Mouse (Mus musculus) fat pad, adult 2 months (tissue): ENCODE measurements around the gene Clic3.

ENCODE experiments used
- DNase-seq: peaks from one replicate; pipeline ENCODE4 v3.0.0-alpha.2; 2011; ENCODE audit warnings: low read depth, low spot score; ENCODE audit errors: extremely low read depth

The Clic3 gene

GRCm38 (mm10) chr2:25441067-25441466, 15.6 kb upstream of the Clic3 start:
- no peak for DNase-seq

DNA sequence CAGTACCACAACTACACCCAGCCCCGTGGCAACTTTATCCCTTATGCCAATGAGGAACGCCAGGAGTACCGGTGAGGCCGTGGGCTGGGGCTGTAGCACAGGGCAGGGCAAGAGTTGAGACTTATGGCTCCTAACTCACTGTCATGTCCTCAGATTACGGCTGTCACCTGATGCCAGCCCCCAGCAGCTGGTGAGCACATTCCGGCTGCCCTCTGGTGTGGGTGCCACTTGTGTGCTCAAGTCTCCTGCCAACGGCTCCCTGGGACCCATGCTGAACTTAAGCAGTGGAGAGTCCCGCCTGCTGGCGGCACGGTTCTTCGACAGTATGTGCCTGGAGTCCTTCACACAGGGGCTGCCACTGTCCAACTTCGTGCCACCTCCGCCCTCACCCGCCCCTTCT, 14.0 kb upstream of the Clic3 start:
- DNase-seq, result no peak

- no peak for DNase-seq
Measured at GRCm38 (mm10) chr2:25450853-25451647, 5.6 kb upstream of the Clic3 start.

DNA sequence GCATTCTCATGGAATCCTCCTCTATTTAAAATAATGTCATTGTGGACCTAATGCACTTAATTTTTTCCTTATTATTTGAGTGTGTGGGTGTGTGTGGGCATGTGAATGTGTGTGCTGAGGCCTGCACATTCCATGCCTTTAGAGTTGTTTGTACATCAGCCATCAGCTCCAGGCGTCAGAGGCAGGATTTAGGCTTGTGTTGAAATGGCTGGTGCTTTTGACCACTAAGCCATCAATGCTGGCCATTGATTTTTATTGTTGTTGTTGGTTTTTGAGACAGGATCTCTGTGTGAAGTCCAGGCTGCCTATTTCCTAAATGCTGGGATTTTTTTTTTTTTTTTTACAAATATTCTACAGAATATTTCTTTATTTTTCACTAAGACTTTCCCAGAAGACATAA, 3.7 kb upstream of the Clic3 start:
- no peak for DNase-seq

DNA sequence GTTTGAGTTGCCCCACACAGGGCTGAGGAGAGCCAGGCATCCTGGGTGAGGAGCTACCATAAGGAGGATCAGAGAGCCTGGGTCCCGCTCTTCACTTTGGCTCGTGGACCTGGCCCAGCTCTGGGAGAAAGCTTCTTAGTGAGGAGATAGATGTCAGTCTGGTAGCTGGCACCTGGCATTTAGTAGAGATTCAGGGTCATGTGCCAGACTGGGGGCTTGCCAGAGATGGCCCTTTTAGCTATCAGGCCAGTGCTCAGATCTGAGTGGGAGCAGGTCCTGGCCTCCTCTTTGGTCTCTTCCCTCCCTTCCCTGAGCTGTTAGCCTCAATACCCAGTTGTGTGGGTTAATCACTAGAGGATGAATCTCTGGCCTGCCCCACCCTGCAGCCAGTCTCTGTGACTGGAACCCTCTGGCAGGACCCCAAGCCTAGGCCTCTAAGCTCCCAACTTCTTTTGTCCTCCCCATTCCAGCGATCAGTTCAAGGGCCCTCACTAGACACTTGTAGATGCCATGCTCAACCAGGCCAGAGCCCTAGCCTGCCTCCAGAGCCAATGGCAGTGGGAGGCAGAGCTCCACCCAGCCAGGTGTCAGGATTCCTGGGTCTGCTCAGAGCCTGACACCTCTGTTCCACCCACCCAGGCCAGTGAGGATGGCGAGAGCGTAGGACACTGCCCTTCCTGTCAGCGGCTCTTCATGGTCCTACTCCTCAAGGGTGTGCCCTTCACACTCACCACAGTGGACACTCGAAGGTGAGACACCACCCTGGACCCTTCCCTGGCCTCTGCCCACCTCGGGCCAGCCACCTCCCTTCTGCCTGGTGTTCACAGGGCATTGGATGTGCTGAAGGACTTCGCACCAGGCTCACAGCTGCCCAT, 621 bp downstream of the Clic3 start:
- no peak for DNase-seq

DNA sequence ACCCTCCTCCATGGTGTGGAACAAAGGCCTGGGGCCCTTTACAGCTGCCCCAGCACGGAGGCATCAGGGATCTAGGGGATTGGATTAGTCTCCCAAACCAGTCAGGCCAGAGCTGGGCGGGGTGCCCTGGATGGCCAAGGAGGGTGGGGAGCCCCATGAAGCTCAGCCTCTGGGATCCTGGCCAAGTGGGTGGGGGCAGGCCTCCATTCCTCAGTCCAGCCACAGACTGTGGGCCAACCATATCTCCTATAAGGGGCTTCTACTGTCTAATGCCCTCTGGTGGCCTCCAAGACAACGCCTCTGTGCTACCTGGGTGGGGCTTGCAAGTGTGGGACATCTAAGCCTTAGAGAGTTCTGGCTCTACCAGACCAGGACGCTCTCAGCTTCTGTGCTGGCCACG, 2.3 kb downstream of the Clic3 start:
- no peak for DNase-seq

DNA sequence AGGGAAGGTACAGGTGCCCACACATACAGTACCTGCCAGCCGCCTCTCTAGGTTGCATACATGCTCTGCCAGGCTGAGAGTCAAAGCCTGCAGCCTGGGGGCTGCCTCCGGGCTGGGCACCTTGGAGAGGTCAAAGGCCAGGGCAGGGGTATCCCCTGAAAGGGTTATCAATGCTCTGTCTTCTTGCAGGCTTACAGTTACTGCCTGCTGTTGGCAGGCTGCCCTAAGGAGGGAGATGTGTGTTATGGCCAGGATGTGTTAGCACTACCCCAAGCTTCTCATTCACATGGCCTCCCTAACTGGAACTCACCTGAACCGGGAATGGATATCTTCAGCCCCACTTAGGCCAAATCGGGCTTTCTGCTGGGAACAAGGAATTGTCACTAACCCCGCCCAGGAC, 3.5 kb downstream of the Clic3 start:
- DNase-seq, result no peak

DNA sequence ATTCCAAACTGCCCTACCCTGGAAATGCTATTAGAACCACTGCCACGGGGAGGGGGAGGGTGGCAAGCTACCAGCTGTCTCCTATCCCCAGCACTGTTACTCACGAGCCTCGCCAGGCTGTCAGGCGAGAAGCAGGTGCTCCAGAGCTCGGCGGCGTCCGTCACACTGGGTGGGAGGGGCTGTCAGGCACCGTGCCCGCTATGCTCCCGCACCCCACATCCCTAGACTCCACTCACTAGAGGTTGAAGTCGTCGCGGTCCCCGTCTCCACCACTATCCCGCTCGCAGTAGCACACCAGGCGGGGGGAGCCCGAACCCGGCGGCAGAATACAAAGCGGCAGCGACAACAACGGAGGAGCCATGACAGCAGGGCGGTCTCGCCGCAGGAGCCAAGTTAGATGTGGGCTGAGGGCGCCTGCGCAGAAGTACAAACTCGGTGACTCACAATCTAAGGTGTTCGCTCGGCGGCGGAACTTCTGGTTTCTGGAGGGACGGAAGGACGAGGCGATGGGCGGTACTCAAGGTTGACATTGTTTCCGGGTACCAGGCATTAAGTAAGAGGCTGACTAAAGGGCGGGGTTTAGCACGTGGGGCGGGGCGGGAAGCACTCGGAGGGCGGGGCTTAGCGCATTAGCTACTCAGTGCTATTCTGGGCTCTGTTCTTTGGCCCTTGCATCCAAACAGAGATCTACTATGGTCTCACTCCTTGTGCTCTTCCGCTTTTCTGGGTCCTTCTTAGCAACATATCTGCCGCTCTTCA, 4.1 kb downstream of the Clic3 start, which contains the start of gene Paxx:
TSS of gene Paxx (minus strand) at position 544 of the 759 bp plus-strand sequence.
- DNase-seq, result peak; percentile 85

DNA sequence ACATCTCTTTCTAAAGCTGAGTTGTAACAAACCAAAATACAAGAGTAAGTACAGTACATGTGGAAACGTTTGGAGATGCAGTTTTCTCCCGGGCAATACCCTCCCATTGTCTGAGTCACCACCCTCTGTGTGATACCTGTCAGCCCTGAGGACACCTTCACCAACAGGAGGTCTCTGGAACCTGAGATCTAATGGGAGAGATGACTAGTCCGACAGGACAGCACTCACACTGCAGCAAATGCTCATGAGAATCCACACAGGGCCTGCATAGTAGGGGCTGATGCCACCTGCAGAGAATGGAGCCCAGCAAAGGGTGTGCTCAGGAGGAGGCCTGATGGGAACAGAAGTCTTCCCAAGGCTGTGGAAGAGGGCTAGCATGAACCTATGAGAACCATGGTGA, 4.8 kb downstream of the Clic3 start:
- DNase-seq, result no peak

DNA sequence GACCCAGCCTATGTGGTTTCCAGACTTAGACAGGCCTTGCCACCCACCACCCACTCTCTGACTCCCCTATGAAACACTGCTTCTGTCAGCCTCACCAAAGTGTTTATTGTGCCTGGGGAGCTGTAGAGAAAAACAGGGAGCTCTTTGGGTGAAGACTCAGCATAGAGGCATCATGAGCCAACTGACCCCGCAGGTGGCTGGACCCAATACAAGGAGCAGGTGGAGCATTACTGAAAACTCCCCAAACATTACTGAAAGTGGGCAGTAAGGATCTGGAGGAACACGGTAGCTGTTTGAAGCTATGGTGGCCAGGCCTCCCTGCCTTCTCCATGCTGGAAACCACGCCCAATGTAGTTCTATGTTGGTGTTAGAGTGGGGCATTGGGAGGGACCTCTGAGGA, 7.0 kb downstream of the Clic3 start:
- DNase-seq, result no peak

- DNase-seq, result no peak
Measured at GRCm38 (mm10) chr2:25465256-25465655, 8.6 kb downstream of the Clic3 start.

DNA sequence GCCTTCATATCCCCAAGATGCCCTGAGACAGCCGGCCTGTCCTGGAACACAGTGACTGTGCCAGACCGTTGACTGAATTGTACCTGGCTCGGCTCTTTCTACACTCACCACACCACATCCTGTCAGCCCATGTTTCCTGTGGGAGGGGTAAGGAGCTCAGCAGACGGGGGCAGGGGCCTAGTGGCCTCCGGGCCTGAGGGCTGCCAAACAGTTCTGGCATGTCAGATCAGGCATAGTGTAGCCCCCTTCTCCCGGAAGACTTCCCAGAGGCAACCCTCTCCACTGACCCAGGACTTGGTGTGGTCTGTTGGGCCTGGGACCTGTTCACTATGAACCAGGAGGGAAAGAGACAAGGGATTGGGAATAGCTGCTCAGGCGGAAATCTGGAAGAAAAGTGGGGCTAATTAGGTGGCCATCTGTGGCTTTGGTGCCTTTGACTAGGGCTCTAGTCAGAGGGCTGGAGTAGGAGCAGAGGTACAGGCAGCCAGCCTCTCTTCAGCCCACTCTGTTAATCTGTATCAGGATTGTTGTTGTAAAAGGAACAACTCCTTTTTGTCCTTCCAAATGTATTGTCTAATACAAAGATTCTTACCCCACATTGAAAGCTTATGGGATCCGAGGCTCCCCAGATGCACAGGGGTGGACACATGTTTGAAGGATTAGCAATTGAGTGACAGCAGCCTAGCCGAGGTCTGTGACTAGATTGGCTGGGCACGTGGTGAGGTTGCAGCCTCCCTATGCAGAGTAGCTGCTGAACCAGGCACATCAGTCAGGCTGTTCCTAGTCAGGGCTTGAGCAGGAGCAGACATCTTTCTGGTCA, 9.4 kb downstream of the Clic3 start:
- no peak for DNase-seq

DNA sequence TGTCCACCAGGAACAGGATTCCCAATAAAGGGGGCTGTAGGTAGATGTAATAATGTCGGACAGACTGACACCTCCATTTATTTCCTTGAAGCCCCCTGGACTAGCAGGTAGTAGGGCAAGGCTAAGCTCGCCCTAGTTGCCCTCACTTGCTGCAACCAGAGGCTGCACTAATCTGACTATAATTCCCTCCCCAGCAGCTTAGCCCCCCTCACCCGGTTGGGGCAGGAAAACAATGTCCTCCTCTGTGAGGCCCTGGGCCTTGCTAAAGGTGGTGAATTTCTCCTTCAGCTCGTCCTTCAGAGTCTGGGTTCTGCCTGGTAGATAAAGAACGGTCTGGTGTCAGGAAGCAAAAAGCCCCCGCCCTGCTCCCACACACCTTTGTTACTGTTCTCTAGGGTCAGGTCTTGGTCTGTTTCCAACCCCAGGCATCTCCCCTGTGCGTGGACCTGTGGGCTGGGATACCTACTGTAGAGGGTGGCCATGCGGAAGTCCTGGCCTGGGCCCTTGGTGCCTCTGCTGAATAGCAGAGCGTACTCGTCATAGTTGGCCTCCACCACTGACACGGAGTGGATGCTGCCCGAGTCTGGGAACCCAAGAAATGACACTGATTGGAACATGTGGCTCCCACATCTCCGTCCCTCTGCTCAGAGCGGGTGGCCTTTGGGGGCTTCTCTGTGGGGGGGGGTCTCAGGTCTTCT, 11.1 kb downstream of the Clic3 start:
- no peak for DNase-seq

DNA sequence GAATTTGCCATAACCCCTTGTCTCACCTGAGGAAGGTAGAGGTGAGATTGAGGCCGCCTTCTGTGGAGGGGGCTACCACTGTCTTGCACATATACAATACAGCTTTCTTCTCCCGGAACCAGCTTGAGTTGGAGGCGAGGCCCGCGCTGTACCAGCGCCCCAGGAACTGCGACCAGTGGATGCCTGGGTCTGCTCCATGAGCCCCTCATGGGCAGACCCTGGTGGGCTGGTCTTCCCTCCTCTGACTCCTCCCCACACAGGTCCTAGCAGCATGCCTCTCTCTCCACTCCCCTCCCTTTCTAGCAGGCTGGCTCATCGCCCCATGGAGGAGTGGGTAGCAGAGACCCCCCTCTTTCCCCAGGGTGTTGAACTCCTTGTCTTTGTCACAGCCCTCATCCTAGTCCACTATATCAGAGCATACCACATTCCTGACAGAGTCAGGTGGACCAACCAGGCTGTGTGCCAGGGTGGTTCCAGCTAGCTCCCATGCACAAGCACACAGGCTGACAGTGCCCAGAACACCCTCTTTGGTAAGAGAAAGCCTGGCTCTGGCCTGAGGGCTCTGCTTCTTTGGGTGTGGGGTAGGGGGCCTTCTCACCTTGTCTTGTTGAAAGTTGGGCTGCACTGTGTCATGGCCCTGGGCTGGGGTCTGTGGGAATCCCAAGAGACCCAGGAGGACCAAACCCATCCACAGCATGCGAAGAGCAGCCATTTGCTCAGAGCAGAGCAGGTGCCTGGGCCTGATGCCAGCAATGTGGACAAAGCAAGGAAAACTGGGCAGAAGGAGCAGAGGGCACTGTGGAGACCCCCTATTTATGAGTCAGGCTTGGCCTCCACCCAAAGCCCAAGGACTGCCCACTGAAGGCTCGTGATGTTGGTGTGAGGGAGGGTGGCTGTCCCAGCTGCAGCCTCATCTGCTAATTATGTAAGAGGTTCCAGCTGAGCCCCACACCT, 12.6 kb downstream of the Clic3 start:
- no peak for DNase-seq

DNA sequence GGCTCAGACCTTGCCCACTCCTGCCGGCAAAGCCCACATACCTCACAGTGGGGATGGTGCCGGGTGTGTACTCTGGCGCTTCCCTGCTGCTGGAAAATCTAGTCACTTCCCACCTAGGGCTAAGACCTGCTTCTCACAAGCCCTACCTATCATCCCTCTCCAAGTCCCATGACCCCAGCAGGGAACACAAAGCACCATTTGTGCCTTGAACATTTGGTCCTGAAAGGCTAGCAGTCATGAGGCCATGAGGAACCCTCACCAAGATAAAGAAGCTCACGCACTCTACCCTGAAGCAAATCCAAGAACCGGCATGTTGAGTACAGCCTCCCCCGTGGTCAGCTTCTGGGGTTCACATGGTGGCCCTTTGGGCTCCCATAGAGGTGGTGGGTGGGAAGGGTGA, 13.3 kb downstream of the Clic3 start, which contains the start of gene Ptgds:
TSS of gene Ptgds (minus strand) at position 78 of the 400 bp plus-strand sequence.
- no peak for DNase-seq

DNA sequence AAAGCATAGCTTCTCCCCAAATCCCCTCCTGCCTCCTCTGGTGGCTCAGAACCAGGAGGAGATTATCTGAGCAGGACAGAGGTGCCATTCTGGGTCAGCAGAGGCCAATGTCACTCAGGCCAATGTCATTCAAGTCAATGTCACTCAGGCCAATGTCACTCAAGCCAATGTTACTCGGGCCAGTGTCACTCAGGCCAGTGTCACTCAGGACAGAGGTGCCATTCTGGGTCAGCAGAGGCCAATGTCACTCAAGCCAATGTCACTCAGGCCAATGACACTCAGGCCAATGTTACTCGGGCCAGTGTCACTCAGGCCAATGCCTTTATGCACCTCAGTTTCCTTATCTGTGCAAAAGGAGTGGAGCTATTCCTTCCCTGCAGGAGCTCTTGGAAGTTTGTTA, 15.9 kb downstream of the Clic3 start:
- DNase-seq, result no peak

GRCm38 (mm10) chr2:25477541-25477940, 20.9 kb downstream of the Clic3 start:
- DNase-seq, result no peak

- no peak for DNase-seq
Measured at GRCm38 (mm10) chr2:25477967-25478675, 21.5 kb downstream of the Clic3 start.
